Mouse (Mus musculus) spleen, adult 2 months (tissue): Measurements from ENCODE around the gene Cacna2d2.

ENCODE experiments used
- CTCF ChIP-seq: fragments of 200-500 bp; IDR thresholded peaks from 2 replicates; pipeline ENCODE4 v1.5.1; 2011; ENCODE audit warnings: mild to moderate bottlenecking, inconsistent platforms; ENCODE audit not compliant: insufficient read depth, insufficient read length, insufficient replicate concordance; ENCODE audit errors: extremely low read depth
- POLR2A ChIP-seq: fragments of 200-500 bp; IDR thresholded peaks from 2 replicates; pipeline ENCODE4 v1.6.1; 2011; ENCODE audit warnings: low read depth, low read length, inconsistent platforms

DNA sequence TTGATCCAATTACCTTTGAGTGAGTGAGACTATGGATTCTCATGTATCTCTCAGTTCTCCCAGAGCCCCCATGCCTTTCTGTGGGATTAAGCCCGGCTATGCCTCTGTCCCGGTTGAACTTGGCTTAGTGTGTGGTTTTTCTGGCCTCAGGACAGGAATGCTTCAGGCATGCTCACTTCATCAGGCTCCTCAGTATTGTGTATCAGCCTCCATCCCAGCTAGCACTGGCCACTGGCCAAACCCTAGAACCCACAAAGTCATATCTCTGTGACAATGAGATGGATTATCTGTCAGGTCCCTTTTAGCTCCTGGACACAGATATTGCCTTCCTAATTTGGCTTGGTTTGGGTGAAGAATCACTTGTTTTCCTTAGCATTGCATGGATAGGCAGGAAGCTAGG is 23.5 kb downstream of the Cacna2d2 start:
- no peak for TF ChIP-seq POLR2A
- TF ChIP-seq CTCF = no peak
